Mouse (Mus musculus): ENCODE data around the gene Mal. TPM values are rescaled to one million over a fixed set of nuclear protein-coding genes. Genes with fewer than 3 reads are reported as not detected.

Mal gene
- polyA plus RNA-seq (2015; fragmentation: Nextera tagmentation; extraction: Ambion mirVana), result 49.5 and 49.8 TPM in 2 replicates

GRCm38 (mm10) chr2:127656086-127656720 lies at the start of gene Mal:
Gene Mal, minus strand, starts transcription at chr2:127656695.
- no peak for TF ChIP-seq EP300 (IDR thresholded peaks at IDR 0.05)
- TF ChIP-seq CTCF (IDR thresholded peaks at IDR 0.05), result no peak
- no peaks in the 10 kb centered on the region for H3K36me3 ChIP-seq (ENCODE audit: insufficient read depth, low read length)
- no peaks in the 10 kb centered on the region for H3K9me3 ChIP-seq (ENCODE audit: low read length)
- peak within 1 kb of the TSS; percentile 58 for H3K4me2 ChIP-seq (replicated peaks; ENCODE audit: low read depth, low read length)
- peak within 1 kb of the TSS; percentile 34; the same call in 1 of the 2 replicates for H3K9ac ChIP-seq (replicated peaks; ENCODE audit: low read depth)
- peak; percentile 73 for DNase-seq (ENCODE audit: low spot score)
- 1% methylated on average over 43 of the region's 43 CpGs for WGBS
- H3K27me3 ChIP-seq (replicated peaks; ENCODE audit: insufficient read depth, low read length), result peaks cover 15% of the 10 kb centered on the region; the same call in 1 of the 2 replicates
- ATAC-seq, result peak; percentile 82
- peak within 1 kb of the TSS; percentile 76 for H3K27ac ChIP-seq (ENCODE audit: low read length)
- peak within 1 kb of the TSS; percentile 39 for H3K4me3 ChIP-seq (ENCODE audit: low read depth, low read length)
- peaks cover 3% of the 10 kb centered on the region; the same call in 1 of the 2 replicates for H3K4me1 ChIP-seq (ENCODE audit: insufficient read depth, low read depth, low read length)

- no peak for TF ChIP-seq CTCF (IDR thresholded peaks at IDR 0.05)
- no peak for TF ChIP-seq EP300 (IDR thresholded peaks at IDR 0.05)
- no peak overlapping the region for H3K4me3 ChIP-seq (ENCODE audit: low read depth, low read length)
- no peak overlapping the region for H3K9ac ChIP-seq (replicated peaks; ENCODE audit: low read depth)
- no peaks in the 10 kb centered on the region for H3K36me3 ChIP-seq (ENCODE audit: insufficient read depth, low read length)
- ATAC-seq (no peak), DNase-seq (ENCODE audit: low spot score) (no peak)
- H3K4me1 ChIP-seq (ENCODE audit: insufficient read depth, low read depth, low read length), result no peaks in the 10 kb centered on the region
- H3K9me3 ChIP-seq (ENCODE audit: low read length), result no peaks in the 10 kb centered on the region
- no peak overlapping the region for H3K27ac ChIP-seq (ENCODE audit: low read length)
- 87% methylated on average over 6 of the region's 6 CpGs for WGBS
- H3K27me3 ChIP-seq (replicated peaks; ENCODE audit: insufficient read depth, low read length), result no peaks in the 10 kb centered on the region
- H3K4me2 ChIP-seq (replicated peaks; ENCODE audit: low read depth, low read length), result no peak overlapping the region
Measured at GRCm38 (mm10) chr2:127705267-127705666, 48.8 kb upstream of the Mal start.

GRCm38 (mm10) chr2:127689239-127689638 lies 32.7 kb upstream of the Mal start:
- Histone ChIP-seq H3K36me3 (ENCODE audit: insufficient read depth, low read length) (no peaks in the 10 kb centered on the region), H3K4me2 (replicated peaks; ENCODE audit: low read depth, low read length) (no peak overlapping the region), H3K9me3 (ENCODE audit: low read length) (no peaks in the 10 kb centered on the region), H3K27ac (ENCODE audit: low read length) (no peak overlapping the region), H3K9ac (replicated peaks; ENCODE audit: low read depth) (no peak overlapping the region), H3K27me3 (replicated peaks; ENCODE audit: insufficient read depth, low read length) (no peaks in the 10 kb centered on the region), H3K4me1 (ENCODE audit: insufficient read depth, low read depth, low read length) (no peaks in the 10 kb centered on the region), H3K4me3 (ENCODE audit: low read depth, low read length) (no peak overlapping the region)
- 77% methylated on average over 4 of the region's 4 CpGs for WGBS
- no peak for DNase-seq (ENCODE audit: low spot score)
- ATAC-seq, result no peak
- TF ChIP-seq CTCF (IDR thresholded peaks at IDR 0.05) (no peak), EP300 (IDR thresholded peaks at IDR 0.05) (no peak)

- H3K9ac ChIP-seq (replicated peaks; ENCODE audit: low read depth), result no peak overlapping the region
- no peaks in the 10 kb centered on the region for H3K27me3 ChIP-seq (replicated peaks; ENCODE audit: insufficient read depth, low read length)
- DNase-seq (ENCODE audit: low spot score) (peak; percentile 88), ATAC-seq (peak; percentile 90)
- TF ChIP-seq CTCF (IDR thresholded peaks at IDR 0.05) (peak; percentile 89), EP300 (IDR thresholded peaks at IDR 0.05) (no peak)
- H3K4me2 ChIP-seq (replicated peaks; ENCODE audit: low read depth, low read length), result no peak overlapping the region
- no peaks in the 10 kb centered on the region for H3K9me3 ChIP-seq (ENCODE audit: low read length)
- no peaks in the 10 kb centered on the region for H3K4me1 ChIP-seq (ENCODE audit: insufficient read depth, low read depth, low read length)
- no peak overlapping the region for H3K27ac ChIP-seq (ENCODE audit: low read length)
- H3K36me3 ChIP-seq (ENCODE audit: insufficient read depth, low read length), result no peaks in the 10 kb centered on the region
- no peak overlapping the region for H3K4me3 ChIP-seq (ENCODE audit: low read depth, low read length)
- 38% methylated on average over 12 of the region's 12 CpGs for WGBS
Measured at GRCm38 (mm10) chr2:127683687-127684331, 27.3 kb upstream of the Mal start.

- TF ChIP-seq CTCF (IDR thresholded peaks at IDR 0.05) (peak; percentile 77), EP300 (IDR thresholded peaks at IDR 0.05) (no peak)
Measured at GRCm38 (mm10) chr2:127667843-127668506, 11.5 kb upstream of the Mal start.

GRCm38 (mm10) chr2:127667015-127667414 lies 10.5 kb upstream of the Mal start:
- ATAC-seq (no peak), DNase-seq (ENCODE audit: low spot score) (no peak)
- Histone ChIP-seq H3K27ac (ENCODE audit: low read length) (no peak overlapping the region), H3K4me1 (ENCODE audit: insufficient read depth, low read depth, low read length) (no peaks in the 10 kb centered on the region), H3K9me3 (ENCODE audit: low read length) (no peaks in the 10 kb centered on the region), H3K9ac (replicated peaks; ENCODE audit: low read depth) (no peak overlapping the region), H3K4me3 (ENCODE audit: low read depth, low read length) (no peak overlapping the region), H3K27me3 (replicated peaks; ENCODE audit: insufficient read depth, low read length) (no peaks in the 10 kb centered on the region), H3K36me3 (ENCODE audit: insufficient read depth, low read length) (no peaks in the 10 kb centered on the region), H3K4me2 (replicated peaks; ENCODE audit: low read depth, low read length) (no peak overlapping the region)
- TF ChIP-seq CTCF (IDR thresholded peaks at IDR 0.05) (no peak), EP300 (IDR thresholded peaks at IDR 0.05) (no peak)

More at GRCm38 (mm10) chr2:127667843-127668506, 11.5 kb upstream of the Mal start:
- H3K4me3 ChIP-seq (ENCODE audit: low read depth, low read length), result no peak overlapping the region
- no peaks in the 10 kb centered on the region for H3K9me3 ChIP-seq (ENCODE audit: low read length)
- no peak overlapping the region for H3K27ac ChIP-seq (ENCODE audit: low read length)
- no peak overlapping the region for H3K4me2 ChIP-seq (replicated peaks; ENCODE audit: low read depth, low read length)
- H3K4me1 ChIP-seq (ENCODE audit: insufficient read depth, low read depth, low read length), result no peaks in the 10 kb centered on the region
- 13% methylated on average over 2 of the region's 2 CpGs for WGBS
- no peaks in the 10 kb centered on the region for H3K36me3 ChIP-seq (ENCODE audit: insufficient read depth, low read length)
- ATAC-seq, result no peak
- H3K9ac ChIP-seq (replicated peaks; ENCODE audit: low read depth), result no peak overlapping the region
- DNase-seq (ENCODE audit: low spot score), result peak; percentile 62
- H3K27me3 ChIP-seq (replicated peaks; ENCODE audit: insufficient read depth, low read length), result no peaks in the 10 kb centered on the region

Data from lung, postnatal 0 days (tissue).